Mouse (Mus musculus) urinary bladder, postnatal 14 days (tissue): ENCODE data around the gene Arpp21.

Source experiments
- DNase-seq: peaks from one replicate; pipeline ENCODE4 v3.0.0; 2021; ENCODE audit warnings: low spot score

Arpp21 gene

DNA sequence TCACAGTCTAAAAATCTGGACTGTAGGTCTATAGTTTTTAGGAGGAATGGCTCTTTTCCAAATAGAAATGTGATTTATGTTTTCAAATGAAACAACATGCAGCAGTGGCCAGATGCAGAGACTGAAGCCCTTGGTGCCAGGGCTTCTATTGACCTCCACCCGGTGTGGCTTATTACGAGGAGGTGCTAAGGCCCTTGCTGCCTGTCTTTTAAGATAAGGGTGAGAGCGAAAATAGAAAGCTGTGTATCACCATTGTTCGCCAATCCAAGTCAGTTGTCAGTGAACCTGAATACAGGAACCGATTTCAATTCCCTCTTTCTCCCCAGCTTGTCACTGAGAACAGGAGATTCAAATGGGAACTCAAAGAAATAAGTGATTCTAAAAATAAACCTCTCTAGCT lies 57.3 kb downstream of the Arpp21 start:
- DNase-seq = no peak

DNA sequence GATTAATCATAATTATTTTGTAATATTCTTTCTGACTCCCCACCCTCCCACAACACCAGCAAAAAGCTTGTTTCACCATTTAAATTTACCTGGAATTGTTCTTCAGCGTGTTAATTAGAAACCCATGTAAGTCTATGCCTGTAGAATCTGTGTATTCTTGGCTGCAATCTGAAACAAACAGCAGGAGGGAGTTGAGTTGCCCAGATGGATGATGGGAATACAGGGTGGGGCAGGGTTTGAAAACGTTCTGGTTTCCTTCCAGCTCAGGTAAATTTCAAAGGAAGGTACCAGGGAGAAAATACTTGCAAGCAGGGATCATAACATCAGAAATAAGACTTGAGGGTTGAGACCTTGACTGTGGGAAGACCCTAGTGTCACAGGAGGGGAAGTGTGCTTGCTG lies 58.2 kb downstream of the Arpp21 start:
- no peak for DNase-seq

DNA sequence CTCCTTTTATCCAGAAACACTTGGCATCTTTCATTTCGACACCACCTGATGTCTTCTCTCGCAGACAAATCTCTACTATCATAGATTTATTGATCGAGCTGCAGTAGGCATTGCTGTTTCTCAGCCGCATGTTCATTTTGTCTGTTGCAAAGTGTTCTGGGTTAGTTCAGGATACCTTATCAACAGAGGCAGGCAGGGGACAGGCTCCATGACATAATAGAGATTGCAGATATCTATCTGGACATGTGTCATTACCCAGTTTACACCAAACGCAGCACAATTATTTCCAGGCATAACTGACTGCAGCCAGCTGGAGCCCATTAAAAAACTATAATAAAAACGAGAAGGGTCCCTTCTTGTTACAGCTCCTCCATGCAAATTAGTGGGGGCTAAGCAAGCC lies 59.4 kb downstream of the Arpp21 start:
- DNase-seq = no peak

DNA sequence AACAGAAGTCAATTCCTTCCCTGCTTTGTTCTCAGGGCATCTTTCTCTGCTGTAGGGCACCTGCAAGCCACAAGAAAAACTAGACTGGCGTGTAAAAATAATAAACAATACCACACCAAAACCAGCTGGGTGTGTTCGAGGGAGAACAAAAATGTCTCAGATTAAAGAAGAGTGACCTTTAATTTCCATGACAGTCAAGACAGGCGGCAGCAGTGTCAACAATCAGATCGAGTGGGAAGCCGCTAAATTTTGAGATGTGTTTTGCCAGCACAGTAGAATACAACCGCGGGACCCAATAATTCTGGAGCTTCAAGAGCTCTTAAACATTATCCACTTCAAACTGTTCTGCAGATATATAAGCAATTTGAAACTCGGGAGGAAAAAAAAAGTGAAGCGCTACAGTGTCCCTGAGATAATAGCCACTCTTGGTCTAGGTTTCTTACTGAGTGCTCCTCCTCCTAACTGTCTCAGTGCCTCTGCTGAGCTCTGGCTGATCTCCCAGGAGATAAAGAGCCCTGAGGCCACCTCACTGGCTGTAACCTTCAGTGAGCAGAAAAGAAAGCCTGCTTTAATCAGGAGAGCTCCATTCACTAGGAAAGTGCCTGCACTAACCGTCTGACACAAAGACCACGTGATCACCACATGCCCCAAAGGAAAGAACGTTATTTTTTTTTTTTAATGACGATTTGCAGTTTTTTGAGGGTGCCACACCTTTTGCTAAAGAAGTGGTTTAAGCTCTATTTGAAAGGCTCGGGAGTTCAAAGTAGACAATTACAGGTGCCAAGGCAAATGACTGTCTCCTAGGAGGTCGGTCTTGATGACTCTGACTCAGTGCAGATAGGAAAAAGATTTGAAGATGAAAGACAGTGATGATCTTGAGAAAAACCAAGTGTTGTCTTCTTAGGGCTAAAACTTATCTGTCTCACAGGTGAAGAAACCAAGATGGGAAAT lies 61.1 kb downstream of the Arpp21 start:
- DNase-seq = peak; percentile 36

DNA sequence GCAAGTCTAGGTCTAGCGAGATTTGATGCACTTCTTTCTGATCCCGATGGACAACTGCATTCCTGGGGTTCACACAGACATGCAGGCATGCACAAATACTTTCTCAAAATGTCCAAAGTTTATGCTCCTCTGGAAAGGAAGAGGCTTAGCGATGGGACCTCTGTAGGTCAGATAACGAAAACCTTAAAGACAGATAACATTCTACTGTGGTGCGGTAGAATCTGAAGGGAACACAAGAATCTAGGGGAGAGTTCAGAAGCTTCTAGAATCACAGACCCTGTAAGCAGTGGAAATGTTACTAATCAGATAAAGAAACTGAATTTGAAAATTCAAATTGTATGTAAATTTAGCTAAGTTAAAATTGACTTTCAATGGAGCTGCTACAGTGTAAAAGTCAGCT lies 62.0 kb downstream of the Arpp21 start:
- DNase-seq = no peak

DNA sequence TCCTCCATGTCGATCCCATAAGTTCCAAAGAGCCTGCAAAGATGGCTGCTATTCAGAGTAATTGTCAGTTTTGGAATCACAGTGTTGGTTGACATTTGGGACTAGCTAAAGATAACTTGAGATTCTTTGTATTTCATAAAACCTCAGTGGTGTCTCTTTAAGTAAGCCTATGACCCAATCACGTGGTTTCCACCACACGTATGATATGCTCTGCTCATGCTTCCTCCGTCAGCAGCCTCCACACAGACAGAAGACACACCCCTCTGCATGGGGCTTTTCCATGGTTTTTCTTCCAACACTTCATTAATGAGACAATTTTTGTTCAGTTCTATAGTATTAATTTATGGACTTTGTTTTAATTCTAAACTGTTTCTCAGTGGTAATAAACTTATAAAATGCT lies 71.1 kb downstream of the Arpp21 start:
- no peak for DNase-seq

DNA sequence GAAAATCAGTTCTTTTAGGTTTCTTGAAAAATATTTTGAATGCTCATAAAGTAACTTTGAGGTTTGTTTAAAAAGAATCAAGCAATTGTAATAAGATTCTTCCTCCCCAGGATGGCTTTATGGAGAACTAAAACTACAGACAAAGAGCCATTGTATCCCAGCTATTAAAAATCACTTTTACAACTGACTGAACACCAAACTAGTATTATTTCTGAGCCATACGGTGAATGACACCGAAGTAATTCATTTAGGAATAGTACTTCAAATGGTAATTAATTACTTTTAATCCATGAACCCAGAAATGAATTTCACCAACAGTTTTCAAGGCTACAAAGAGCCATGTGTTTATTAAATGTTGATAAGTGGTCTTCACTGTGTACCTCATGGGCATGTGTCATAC lies 74.8 kb downstream of the Arpp21 start:
- DNase-seq = no peak

DNA sequence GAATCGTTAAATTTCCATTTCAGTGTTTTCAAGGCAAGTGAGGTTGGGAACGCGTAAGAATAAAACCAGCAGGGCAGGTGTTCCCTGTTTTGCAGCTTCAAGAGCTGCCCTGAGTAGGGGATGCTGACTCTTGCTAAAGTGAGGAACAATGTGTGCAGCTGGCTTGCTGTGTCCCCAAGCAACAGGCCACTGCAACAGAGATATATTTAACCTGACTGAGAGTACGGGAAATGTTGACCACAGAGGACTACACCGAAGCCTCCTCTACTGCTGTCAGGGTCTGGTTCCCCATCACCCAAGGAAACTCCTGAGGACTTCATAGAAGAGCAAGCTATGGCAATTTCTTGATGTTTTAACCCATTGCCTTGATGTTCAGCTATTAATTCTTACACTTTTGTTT lies 81.8 kb downstream of the Arpp21 start:
- no peak for DNase-seq

DNA sequence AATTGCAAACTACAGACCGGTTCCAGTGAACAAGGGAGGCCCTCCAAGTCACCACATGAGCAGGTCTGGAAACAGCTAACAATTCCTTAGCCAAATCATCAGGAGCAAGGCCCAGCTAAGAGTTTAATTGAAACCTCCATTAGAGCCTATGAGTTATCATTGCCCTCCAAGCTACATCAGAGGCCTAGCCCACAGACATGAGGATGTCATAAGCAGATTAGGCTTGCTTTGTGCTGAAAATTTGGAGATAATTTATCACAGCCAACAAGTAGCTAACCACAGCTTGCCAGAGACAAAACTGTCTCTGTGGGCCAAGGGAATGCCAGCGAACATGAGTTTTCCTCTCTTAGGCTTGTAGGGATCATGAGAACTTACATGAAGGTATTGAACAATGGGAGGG lies 83.0 kb downstream of the Arpp21 start:
- no peak for DNase-seq

DNA sequence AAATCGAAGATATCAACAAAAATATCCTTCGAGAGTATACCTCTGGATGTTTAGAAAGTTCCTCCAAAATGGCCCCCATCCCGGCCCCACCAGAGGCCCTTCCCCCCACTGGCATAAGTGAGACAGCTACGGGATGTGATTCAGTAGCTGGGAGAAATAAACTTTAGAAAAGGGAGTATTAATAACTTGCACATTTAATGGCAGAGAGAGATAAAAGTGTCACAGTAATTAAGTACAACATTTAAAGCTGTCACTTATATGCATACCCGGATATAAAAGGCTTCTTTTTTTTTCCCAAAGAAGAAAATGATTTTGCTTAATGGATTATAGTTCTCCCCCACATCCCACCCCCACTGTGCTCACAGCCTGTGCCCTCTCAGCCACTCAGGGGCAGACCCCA lies 84.6 kb downstream of the Arpp21 start:
- no peak for DNase-seq

DNA sequence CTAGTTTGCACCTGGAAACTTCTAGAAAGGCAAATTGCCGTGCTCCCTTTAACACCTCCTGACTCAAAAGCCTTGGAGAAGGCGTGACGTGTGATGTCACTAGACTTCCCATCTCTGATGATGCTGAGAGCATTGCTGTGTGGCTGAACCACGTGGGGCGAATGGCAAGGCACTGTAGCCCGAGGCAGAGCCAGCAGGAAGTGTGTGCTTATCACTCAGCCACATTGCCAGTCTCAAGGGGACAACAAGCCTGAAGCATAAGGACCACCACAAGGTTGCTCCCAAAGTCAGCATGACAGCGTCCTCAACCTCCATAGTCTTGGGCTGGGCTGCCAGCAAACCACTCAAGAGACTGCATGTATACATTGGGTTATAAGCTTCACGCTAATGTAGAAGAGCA lies 95.1 kb downstream of the Arpp21 start:
- no peak for DNase-seq

DNA sequence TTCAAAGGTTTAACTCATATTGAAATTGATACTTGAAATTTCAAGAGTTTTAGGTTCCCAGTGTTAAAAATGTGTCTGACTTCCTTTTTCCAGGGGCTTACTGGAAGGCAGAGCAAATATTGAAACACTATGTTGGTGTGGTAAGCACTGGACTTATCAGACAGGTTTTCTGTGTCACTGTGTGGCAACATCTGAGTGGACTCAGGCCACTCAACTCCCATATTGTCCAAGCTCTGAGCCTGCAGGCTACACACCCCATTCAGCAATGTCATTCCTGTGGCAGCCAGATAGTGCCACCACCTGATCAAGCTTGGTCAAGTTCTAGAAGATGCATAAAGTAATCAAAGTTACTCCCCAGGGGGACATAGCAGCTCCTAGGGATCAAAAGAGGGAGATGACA lies 97.9 kb downstream of the Arpp21 start:
- no peak for DNase-seq

DNA sequence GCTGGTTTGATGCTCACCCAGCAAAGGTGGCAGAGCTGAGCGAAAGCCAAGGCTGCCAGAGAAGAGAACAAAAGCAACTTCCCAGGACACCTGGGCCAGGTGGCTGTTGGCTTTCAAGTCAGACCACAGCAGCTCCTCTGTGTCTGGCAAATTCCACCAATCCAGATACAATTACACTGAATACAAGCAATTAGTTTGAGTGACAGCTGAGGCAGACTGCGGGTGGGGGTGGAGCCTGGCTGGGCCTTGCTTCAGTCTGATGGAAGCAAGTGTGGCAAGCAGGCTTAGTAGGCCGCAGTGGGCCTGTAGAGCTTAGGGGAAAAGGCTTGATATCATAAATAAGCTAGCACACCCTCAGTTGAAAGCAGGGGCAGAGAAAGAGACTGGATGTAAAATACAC lies 104.9 kb downstream of the Arpp21 start:
- DNase-seq = no peak

DNA sequence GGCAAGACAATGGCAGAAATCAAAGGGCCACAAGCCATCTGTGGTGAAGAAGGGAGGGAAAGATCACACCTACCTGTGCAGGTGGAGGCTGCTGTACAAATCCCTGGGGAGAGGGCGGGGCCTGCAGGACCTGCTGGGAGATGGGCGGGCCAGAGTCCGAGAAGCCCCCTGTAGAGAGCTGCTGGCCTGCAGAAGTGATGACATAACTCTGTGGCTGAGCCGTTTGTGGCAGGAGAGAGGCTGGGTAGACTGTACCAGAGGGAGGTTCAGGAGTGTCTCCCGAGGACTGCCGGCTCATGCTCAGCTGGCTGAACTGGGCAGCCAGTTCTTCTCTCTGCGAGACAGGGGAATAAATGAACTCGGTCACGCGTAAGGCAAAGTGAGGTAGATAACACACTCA lies 111.1 kb downstream of the Arpp21 start:
- DNase-seq = no peak

DNA sequence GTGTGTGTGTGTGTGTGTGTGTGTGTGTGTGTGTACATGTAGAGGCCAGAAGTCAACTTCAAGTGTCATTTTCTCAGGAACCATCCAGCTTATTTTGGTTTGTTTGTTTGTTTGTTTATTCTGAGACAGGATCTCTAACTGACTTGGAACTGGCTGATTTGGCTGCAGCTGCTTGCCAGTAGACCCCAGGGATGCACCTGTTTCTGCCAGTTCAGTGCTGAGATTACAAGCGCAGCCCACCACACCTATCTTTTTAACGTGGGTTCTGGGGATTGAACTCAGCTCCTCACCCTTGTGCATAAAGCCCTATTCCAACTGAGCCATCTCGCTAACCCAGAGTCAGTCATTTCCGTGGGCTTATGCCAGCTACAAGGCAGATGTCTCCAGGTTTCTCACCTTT lies 111.6 kb downstream of the Arpp21 start:
- no peak for DNase-seq

DNA sequence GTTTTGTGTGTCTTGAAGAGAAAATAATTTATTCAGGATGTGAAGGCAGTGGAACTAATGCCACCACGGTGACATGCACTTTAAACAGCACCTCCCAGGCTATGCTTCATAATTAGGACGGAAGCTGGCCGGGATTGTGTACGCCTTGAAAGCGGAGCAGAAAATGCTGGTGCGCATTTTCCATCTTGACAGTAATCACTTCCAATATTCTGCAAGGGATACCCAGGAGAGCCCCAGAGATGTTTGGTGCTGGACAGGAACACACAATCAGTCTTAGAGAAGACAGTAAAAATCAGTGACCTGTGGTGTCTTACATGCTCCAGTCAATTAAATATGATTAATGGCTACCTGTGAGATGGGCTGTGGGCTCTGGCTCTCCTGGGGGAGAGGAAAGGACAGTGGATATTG lies 112.3 kb downstream of the Arpp21 start:
- DNase-seq = no peak

DNA sequence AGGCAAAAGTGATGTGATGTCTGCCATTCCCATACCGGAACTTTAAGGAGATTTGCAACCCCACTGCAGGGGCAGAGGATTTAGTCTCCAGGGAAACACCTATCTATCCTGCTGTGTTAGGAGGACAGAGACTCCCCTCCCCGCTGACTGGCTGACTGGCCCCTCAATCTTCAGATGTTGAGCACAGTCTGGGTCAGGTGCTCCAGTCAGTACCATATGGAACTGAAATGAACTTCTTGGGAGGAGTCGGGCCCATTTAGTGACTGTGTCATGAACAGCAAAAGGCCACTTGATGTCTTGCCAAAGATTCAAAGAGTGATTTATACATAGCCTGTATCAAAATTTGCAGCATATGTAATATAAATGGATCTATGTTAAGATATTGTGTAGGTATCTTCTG lies 116.2 kb downstream of the Arpp21 start:
- DNase-seq = no peak

DNA sequence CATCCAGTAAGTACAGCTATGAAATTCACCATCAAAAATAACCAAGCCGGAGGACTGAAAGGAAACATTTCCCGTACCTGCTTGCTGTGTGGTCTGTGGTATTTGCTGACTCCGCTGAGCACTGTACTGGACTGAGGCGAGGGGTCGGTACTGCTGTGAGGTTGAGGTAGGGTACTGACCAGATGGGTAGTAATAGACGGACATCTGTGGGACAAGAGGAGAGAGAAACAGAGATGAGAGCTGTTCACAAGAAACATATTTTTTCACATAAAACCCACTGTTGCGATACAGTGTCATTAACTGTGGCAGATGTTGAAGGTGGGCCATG lies 116.7 kb downstream of the Arpp21 start:
- no peak for DNase-seq

DNA sequence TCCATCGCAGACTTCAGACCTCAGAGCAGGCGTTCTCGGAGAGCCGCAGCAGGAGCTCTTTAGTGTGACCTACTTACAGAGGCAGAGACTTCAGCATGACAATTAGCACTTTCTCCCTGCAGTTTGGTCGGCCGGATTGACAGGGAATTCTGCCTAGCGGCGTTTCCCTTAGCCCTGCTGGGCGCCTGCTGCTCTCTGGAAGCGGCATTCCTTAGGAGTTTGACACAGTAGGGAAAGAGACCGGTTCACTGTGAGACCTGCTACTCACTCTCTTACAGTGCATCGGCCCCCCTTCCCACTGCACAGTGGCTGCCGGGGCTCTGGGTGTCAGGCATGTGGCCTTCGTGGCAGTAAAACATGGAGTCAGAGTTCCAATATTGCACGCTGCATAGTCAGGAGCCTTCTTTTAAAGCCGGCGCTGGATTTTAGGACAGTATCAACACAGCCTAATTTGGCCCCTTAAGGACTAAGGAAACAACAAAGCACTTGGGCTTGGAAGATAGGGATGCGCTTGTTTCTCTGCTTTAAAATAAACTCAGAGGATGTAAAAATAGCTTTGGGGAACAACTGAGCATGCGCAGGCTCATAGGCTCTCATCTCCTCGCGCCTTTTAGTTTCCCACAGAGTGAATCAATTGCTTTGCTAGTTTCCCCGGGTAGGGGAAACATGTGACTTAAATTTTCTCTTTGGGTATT lies 117.2 kb downstream of the Arpp21 start:
- no peak for DNase-seq

DNA sequence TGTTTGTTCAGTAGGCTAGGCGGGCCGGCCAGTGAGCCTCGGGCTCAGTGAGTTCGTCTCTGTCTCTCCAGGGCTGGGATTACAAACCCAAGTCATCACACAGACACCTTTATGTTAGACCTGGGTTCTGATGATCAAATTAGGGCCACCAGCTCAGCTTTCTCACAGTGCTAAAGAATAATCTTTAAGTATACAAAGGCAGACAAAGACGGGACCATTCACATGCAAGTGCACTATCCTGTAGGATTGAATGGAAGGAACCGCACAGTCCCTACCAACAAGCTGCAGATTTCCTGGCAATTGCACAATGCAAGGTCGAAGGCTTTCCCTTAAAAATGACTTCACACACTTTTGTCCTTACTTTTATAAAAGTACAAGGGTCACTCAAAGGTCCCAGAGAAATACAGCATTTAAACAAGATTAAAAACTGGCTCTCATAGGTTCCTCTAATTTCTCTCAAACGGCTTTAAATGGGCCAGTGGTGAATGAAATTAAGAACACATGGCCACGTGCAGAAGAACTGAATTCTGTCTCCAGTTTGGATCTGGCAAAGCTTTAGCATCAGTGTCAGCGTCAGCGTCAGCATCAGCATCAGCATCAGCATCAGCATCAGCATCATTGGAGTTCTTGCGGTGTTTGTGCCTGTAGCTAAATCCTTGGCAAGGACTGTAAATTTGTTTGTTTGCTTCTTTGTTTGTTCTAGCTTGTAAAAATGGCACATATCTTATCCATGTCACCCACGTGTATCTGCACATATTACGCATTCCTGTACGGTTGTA lies 117.9 kb downstream of the Arpp21 start:
- DNase-seq = no peak

DNA sequence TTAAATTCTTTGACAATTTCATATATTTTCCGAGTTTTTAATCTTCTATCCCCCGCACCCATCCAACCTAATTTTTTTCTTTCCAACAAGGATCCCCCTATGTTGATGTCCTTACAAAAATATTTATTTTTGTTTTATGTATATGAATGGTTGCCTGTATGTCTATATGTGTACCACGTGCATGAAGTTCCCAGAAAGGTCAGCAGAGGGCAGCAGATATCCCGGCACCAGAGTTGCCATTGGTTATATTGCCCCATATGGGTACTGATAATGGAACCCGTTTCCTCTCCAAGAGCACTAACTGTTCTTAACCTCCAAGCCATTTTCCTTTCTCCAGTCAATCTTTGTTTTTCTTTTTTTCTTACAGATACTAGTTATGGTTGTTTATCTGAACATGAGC lies 124.1 kb downstream of the Arpp21 start:
- no peak for DNase-seq

DNA sequence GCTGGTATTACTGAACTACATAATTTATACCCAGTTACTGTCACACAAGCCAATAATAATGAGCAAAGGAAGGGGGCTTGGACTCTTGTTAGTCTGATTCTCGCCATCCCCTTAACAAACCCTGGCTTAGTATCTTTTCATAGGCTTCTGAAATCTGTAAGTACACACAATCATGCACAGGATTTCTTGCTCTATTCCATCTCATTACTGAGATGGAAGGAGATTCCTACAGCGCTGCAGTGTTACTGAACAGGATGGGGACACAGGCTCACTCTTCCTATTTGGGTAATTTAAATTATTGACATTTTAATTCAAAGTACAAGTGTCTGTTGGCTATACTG lies 132.9 kb downstream of the Arpp21 start:
- DNase-seq = no peak
